Mouse (Mus musculus): Measurements from ENCODE around the gene Gm17631.
"Not testable (repeated sequence)": the region's sequence is repeated elsewhere in the genome, so short reads cannot be mapped to it uniquely, and the experiment has no call there.

The Gm17631 gene

DNA sequence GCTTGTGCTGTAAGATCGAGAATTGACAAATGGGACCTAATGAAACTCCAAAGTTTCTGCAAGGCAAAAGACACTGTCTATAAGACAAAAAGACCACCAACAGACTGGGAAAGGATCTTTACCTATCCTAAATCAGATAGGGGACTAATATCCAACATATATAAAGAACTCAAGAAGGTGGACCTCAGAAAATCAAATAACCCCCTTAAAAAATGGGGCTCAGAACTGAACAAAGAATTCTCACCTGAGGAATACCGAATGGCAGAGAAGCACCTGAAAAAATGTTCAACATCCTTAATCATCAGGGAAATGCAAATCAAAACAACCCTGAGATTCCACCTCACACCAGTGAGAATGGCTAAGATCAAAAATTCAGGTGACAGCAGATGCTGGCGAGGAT, at the start of gene Gm17631:
Gene Gm17631, plus strand, starts transcription at position 301 of the 400 bp plus-strand sequence.
- not testable (repeated sequence) for DNase-seq (ENCODE audit: low read depth, low spot score)

- DNase-seq (ENCODE audit: low read depth, low spot score), result no peak
These were observed 44.7 kb upstream of the Gm17631 start for GRCm38 (mm10) chr6:129817731-129818130.

GRCm38 (mm10) chr6:129824004-129824403, 38.4 kb upstream of the Gm17631 start:
- DNase-seq (ENCODE audit: low read depth, low spot score), result no peak

DNA sequence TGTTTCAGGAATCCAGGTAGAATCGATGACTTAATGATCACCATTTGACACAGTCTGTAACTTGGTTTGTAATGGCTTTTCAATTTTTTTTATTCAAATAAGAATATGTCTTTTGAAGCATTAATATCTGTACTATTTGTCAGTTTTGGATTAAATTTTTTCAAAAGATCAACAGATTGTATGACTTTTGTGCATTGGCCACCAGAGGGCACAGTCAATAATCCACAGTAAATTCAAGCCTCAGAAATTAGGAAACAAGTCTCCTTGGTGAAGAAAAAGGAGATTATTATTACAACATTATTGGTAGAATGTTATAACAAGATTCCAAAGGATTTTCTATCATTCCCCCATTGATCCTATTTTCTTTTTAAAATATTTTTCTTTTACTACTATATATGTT, 36.9 kb upstream of the Gm17631 start:
- DNase-seq (ENCODE audit: low read depth, low spot score), result no peak

DNA sequence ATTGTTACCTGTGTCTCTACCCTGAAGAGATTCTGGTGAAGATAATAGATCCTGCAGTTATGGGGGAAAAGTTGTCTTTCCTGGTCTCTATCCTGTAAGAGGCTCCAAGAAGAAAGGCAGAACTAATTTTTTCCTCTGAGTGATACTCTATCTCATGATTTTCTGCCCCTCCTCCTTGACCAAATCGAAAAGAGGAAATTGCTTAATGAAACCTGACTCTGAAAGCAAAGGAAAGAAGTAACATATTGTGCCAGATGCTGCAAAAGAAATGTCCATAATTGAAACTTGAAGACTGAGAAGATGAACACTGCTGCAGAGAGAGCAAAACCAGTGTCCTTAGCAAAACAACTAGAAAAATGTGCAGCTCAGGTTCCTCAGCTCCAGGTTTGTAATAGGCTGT, 14.1 kb downstream of the Gm17631 start, which contains the start of gene Klra17:
Gene Klra17, minus strand, starts transcription at position 124 of the 400 bp plus-strand sequence.
- DNase-seq (ENCODE audit: low read depth, low spot score), result no peak

- DNase-seq (ENCODE audit: low read depth, low spot score), result no peak
These were observed 20.1 kb downstream of the Gm17631 start for GRCm38 (mm10) chr6:129882525-129882924.

All from retina, postnatal 7 days (tissue).